Mouse (Mus musculus) mouse trophoblast stem cell (cell line): Measurements from ENCODE around the gene Slc38a1.

Experiments used
- in situ Hi-C, 2 experiments: fragments of 300-500 bp; cut with MseI, MboI; formaldehyde crosslinking; loops; 2 replicates in 1 of 2; 3 replicates in 1 of 2; pipeline ENCODE4 v1.15.1; 2025

Slc38a1 gene

DNA sequence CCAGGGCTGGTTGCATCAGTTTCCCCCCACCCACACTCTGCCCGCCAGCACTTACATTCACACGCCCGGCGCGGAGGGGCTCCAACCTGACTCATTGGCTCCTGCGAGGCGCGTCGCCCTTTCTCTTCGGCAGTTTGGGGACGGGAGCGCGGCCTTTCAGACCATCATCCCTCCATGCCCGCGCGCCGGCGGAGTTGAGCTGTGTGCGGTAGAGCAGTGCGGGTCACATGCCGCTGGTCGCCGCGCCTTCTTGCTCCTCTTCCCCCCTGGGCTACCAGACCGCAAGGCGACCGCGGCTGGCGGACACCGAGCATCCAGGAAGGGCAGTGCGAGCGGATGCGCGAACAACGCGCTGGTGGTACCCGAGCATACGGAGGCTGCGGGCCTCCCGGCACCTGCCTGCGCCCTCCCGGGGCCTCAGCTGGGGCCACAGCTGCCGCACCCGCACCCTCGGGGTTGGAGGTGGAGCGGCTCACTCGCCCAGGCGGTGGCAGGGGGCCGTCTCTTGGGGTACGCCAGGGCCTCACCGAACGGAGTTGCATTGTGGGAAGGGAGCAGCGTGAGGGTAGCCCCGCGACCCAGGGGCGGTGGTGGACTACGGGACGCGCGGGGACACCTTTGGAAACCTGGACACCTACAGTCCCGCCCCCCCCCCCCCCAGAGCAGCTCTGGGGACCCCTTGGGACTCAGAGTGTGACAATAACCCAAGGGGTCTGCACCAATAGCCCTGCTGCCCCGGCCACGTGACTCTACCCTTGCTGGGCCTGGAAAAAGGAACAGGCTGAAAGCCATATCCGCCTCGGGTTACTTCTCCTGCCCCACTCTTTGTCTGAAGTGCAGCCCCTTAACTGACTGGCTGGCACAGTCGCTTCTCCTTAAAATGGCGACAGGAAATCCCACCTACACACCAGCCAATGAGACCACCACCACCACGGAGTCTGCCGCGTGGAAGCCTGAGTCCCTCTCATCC is at the start of gene Slc38a1:
Gene Slc38a1, minus strand, starts transcription at position 478 of the 970 bp plus-strand sequence.
- in situ Hi-C loops, result no loop called here

DNA sequence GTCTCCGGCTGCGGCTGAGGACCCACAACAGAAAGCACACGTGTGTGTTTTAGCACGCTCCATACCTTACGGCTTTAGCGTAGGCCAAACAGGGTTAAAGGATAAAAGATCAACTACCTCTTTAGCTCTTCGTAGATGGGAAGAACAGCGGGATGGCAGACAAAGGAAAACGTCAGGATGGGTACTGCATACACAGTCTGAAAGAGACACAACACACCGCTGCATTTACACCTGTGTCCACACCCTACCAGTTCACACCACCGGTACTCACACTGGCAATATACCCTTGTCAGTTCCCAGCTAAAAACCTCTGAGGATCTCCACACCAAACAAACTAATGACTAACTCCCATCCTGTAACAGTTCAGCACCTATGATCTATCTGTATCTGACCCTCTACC is 49.7 kb upstream of the Slc38a1 start:
- in situ Hi-C loops, result no loop called here

GRCm38 (mm10) chr15:96691381-96691780 is 48.7 kb upstream of the Slc38a1 start:
- in situ Hi-C loops, result no loop called here

- in situ Hi-C loops, result no loop called here
These were observed 48.1 kb upstream of the Slc38a1 start for GRCm38 (mm10) chr15:96690829-96691228.

- in situ Hi-C loops, result no loop called here
These were observed 47.2 kb upstream of the Slc38a1 start for GRCm38 (mm10) chr15:96689919-96690318.

DNA sequence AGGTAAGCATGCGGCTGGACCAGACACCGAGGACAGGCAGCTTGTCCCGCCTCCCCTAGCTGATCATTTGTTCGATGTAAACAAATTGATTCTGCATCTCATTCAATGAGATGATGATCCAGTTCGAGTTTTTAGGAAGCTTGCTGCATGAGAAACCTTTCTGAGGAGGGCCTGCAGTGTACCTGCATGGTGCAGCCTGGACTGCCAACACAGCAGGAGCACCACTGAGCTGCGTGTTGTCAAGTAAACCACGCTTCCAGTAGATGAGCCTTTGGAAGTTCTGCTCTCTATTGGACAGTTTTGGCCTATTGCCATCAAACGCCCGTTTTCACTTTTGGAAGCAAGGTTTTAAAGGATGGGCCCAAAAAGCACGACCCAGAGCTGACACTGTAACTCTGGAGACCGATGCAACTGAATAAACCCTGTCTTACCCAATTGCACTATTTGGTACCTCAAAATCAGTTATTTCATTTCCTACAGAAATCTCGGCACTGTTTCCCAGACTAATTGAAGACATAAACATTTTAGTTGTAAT is 46.1 kb upstream of the Slc38a1 start:
- in situ Hi-C loops, result no loop called here

DNA sequence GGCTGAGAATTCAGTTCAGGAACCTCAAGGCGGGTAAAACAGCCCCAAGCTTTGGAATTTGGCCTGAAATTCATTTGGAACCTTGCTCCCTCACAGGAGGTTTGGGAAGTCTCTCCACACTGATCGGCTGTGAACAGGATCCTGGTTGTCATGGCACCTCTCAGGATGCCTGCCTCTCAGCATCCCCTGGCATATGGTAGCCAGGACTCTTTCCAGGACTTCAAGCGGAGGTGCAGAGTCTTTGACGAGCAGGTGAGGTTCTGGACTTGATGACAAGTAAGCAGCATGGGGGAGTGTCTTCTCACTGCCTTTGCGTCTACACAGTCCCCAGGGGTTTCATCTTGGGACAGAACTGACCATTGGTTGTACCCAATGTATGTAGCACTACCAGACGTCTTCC is 45.3 kb upstream of the Slc38a1 start:
- in situ Hi-C loops, result no loop called here

DNA sequence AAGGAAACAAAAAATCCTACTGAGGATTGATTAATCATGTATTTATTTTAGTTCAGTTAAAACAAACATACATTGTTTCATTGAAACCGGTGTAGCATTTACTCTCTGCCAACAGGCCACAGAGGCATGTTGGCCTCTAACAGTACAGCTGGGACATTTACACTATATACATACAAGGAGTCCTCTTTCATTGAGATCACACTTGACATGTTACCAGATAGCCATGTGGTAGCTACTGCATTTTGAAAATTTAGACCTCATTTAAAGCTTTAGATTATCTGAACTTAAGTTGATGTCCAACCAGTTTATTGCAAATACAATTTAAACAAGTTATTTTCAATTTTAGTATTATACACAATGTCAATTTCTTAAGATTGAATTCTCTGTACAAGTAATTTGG is 44.7 kb upstream of the Slc38a1 start:
- in situ Hi-C loops, result no loop called here

DNA sequence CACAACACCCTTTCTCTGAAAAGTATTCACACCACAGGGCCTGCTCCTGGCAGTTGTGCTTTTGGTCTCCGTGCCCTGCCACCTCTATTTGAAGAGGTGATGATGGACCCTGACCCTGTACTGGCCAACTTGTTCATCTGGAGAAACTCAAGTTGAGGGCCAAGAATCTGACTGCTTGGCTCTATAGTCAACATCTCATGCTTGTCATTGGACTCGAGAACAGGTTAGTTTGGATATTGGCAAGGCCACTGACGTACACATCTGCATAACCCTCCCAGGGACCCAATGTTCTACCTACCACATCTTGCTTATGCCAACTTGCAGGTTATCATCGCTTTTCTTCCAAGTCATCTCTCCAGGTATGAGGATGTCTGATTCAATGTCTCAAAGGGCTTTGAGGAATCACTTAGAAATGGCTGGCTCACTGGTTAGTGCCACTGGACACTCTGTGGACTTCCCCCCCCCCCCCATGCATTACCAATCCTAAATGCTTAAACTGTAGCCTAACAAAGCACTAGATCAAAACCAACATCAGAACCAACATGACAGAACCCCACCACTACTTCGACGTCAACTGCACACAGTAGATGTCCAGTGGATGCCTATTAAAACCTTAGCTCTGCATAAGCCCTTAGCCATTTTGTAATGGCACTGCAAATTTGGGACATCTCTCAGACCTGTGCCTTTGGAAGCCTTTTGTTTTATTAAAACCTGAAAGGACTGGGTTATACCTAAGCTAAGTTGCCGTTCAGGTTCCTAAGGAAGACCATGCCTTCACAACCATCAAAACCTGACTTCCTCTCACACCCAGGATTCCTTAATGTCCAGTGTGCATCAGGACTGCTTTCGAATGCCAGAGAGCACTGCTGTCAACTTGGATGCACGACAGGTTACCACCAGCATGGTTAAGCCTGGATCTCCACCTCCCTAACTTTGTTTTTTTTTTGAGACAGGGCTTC is 43.8 kb upstream of the Slc38a1 start:
- in situ Hi-C loops, result no loop called here

DNA sequence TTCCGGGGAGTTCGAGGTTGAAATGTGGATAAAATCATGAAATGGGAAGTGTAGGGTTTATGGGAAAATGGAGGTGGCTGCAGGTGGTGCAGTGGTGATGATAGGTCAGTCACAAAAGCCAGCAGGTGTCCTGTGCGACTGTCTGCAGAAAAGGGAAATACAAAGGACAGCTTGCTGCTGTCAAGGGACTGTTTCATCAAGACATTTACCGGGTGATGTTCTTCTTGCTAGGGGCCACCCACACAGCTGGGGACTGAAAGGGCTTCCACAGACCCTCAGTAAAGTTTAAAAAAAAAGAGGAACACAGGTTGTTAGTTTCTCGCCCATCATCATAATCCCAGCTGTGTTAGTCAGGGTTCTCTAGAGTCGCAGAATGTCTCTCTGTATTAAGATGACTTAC is 42.6 kb upstream of the Slc38a1 start:
- in situ Hi-C loops, result no loop called here

- in situ Hi-C loops, result no loop called here
These were observed 41.6 kb upstream of the Slc38a1 start for GRCm38 (mm10) chr15:96684132-96684830.

DNA sequence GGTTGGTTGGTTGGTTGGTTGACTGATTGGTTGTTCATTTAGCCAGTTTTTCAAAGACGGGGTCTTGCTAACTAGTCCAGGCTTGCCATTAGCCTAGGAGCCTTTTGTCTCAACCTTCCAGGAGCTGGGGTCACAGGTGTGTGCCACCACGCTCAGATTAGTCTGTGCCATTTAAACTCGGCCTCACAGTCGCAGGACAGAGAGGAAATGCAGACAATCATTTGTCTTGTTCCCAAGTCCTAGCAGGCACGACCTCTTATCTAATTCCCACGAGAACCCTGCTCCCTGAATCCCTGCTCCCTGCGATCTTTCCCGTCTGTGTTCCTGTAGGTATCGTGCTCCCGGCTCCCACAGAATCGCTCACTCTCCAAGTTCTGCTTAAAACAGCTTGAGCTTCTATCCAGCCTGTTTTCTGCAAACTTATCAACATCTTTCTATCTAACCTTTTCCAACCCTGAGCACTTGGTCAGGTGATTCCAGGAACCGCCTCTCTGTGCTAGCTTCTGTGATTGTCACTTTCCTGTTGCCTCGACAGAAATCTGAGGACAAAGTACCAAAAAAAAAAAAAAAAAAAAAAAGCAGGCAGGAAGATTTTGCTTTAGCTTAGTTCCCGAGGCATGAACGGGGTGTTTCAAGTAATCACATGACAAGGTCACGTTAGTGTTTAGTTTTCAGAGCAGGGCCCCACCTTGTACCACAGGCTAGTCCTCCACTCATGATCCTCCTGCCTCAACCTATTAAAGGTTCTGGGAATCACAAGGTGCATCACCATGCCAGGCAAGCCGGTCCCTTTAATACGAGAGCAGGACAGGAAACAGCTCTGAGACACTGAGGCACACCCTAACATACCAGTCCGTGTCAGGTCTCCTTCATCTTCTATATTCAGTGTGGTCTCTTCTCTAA is 36.4 kb upstream of the Slc38a1 start:
- in situ Hi-C loops, result no loop called here

DNA sequence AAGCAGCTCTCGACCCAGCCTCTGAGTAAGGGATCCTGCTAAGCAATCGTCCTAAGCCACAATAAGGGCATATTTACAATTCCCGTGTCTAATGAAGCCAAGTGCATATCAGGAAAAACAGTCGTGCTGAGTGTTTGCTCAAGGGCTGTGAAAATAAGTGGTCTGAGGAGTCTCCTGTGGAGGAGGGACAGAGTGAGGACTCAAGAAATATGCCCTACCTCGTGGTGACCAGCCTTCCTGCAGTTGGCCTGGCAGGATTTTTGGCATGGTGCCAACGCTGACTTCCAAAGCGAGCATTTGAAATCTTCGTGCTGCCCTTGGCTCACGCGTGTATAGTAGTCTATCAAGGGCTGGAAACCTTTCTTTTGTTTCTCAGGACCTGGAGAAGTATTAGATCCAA is 33.8 kb upstream of the Slc38a1 start:
- in situ Hi-C loops, result no loop called here

GRCm38 (mm10) chr15:96675744-96676143 is 33.0 kb upstream of the Slc38a1 start:
- in situ Hi-C loops, result no loop called here

DNA sequence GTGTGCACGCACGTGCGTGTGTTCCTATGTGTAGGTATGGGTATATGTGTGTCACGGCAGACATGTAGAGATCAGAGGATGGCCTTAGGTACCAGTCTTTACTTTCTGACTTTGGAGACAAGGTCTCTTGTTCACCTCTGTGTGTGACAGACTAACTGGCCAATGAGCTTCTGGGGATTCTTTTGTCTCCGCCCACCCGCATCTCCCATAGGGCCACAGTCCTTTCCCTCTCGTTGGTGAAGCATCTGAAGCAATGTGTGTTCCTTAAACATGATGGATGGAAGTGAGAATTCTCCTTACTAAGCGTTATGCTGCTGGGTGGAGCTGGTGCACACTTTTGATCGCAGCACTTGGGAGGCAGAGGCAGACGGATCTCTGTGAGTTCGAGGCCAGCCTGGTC is 32.3 kb upstream of the Slc38a1 start:
- in situ Hi-C loops, result no loop called here

GRCm38 (mm10) chr15:96674089-96674488 is 31.4 kb upstream of the Slc38a1 start:
- in situ Hi-C loops, result no loop called here

- in situ Hi-C loops, result loop anchor here (5.0 kb wide), 1 partner anchor 122 kb away; no protein-coding TSS in a partner anchor
These were observed 27.0 kb upstream of the Slc38a1 start for GRCm38 (mm10) chr15:96669721-96670120.

DNA sequence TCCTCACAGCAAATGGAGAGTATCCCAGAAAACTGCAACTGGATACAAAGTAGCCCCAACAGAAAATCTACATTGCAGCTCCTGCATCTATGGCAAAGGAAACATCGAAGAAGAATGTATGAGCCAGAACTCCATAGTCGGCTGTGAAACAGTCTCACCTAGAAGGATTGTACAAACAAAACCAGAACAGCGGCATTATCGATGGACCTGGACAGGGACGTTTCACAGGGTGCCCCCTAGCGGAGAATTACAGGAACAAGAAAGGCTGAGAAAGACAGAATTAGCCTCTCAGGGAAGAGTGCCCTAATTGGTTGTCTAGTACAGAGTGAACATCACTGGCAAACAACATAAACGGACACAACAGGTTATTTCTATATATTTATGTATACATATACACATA is 23.9 kb upstream of the Slc38a1 start:
- in situ Hi-C loops, result loop anchor here (5.0 kb wide), 1 partner anchor 119 kb away; no protein-coding TSS in a partner anchor

DNA sequence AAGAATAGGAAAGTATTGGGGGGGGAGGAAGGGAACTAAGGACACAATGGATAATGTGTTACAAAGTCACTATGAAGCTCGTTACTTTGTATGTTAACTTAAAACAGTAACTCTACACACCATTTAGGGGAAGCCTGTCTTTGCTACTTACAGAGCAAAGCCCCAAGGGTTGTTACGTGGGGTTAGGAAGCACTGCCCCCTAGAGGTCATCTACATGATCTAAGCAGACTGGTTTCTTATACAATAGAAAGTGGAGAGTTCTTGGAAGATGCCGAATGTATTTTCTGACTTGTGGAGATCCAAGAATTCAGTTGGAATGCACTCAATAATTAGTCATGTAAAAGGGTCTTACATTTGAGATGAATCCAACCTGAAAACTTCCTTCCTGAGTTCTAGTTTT is 23.2 kb upstream of the Slc38a1 start:
- in situ Hi-C loops, result loop anchor here (5.0 kb wide), 1 partner anchor 119 kb away; no protein-coding TSS in a partner anchor

GRCm38 (mm10) chr15:96660590-96661141 is 18.0 kb upstream of the Slc38a1 start:
- in situ Hi-C loops, result no loop called here
